Mouse (Mus musculus) heart, embryonic 16.5 days (tissue): ENCODE measurements around the gene Hipk3. TPM values are rescaled to one million over a fixed set of nuclear protein-coding genes. Genes with fewer than 3 reads are reported as not detected.
A peak's percentile ranks its signal among the peaks of the same experiment; 100 is the strongest.

Experiments
- ATAC-seq: fragments of 200-750 bp; cut with Nextera tagmentation; replicated peaks from 2 replicates; pipeline ENCODE4 v1.8.0; 2017; ENCODE audit warnings: moderate number of reproducible peaks; ENCODE audit not compliant: insufficient read depth, low FRiP score; ENCODE audit errors: extremely low read depth
- H3K27ac ChIP-seq: fragments of 300-500 bp; sonication (generic); 2 replicates; pipeline ENCODE4 v1.5.1; 2014; ENCODE audit warnings: mild to moderate bottlenecking, low read length, control low read depth, moderate library complexity
- H3K27me3 ChIP-seq: fragments of 300-500 bp; sonication (generic); 2 replicates; pipeline ENCODE4 v1.6.1; 2014; ENCODE audit warnings: low read length, mixed read lengths; ENCODE audit not compliant: control insufficient read depth, insufficient read depth
- H3K36me3 ChIP-seq: fragments of 300-500 bp; sonication (generic); 2 replicates; pipeline ENCODE4 v1.6.1; 2014; ENCODE audit not compliant: control insufficient read depth, insufficient read depth
- H3K4me1 ChIP-seq: fragments of 300-500 bp; sonication (generic); 2 replicates; pipeline ENCODE4 v1.6.1; 2014; ENCODE audit warnings: low read length, mixed read lengths; ENCODE audit not compliant: control insufficient read depth, insufficient read depth
- H3K4me2 ChIP-seq: fragments of 300-500 bp; sonication (generic); 2 replicates; pipeline ENCODE4 v1.6.1; 2014; ENCODE audit warnings: low read depth, mild to moderate bottlenecking, control low read depth, low read length
- H3K4me3 ChIP-seq: fragments of 300-500 bp; sonication (generic); 2 replicates; pipeline ENCODE4 v1.5.1; 2014; ENCODE audit warnings: mild to moderate bottlenecking, control low read depth, low read length
- H3K9ac ChIP-seq: fragments of 300-500 bp; sonication (generic); 2 replicates; pipeline ENCODE4 v1.6.1; 2014; ENCODE audit warnings: low read length, control low read depth
- H3K9me3 ChIP-seq: fragments of 300-500 bp; sonication (generic); replicated peaks from 2 replicates; pipeline ENCODE4 v1.6.1; 2016; ENCODE audit warnings: low read length; ENCODE audit not compliant: control insufficient read depth
- WGBS: fragments of 180-500 bp; shearing (Covaris S2); extraction: QIAGEN DNeasy Blood & Tissue Kit; methylation state at CpG from one replicate; pipeline ENCODE4 v1.1.7; 2014; 5-methylcytosine and 5-hydroxymethylcytosine counted together
- polyA plus RNA-seq: library from polyadenylated mRNA; unstranded; fragments of >200 nt; fragmentation: Nextera tagmentation; extraction: Ambion mirVana; gene quantifications from 2 replicates; pipeline ENCODE4 v1.2.1, GENCODE M21; 2015

The Hipk3 gene
- polyA plus RNA-seq, 1 experiment from 2014 or later: 33.4 TPM

GRCm38 (mm10) chr2:104419411-104419810, 74.8 kb downstream of the Hipk3 start:
- H3K9me3 ChIP-seq: 0 out of 2 replicates have a peak, but pooled peaks cover 3% of the 10 kb centered on the region
- 87% methylated on average over 2 of the region's 2 CpGs for WGBS
- H3K4me1 ChIP-seq: no peaks in the 10 kb centered on the region; the same call in 1 of the 2 replicates
- no peak for ATAC-seq
- H3K27me3 ChIP-seq: no peaks in the 10 kb centered on the region
- H3K9ac ChIP-seq: no peak overlapping the region
- no peak overlapping the region for H3K4me2 ChIP-seq
- no peak overlapping the region for H3K4me3 ChIP-seq
- H3K36me3 ChIP-seq: no peaks in the 10 kb centered on the region; the same call in 1 of the 2 replicates
- no peak overlapping the region for H3K27ac ChIP-seq

DNA sequence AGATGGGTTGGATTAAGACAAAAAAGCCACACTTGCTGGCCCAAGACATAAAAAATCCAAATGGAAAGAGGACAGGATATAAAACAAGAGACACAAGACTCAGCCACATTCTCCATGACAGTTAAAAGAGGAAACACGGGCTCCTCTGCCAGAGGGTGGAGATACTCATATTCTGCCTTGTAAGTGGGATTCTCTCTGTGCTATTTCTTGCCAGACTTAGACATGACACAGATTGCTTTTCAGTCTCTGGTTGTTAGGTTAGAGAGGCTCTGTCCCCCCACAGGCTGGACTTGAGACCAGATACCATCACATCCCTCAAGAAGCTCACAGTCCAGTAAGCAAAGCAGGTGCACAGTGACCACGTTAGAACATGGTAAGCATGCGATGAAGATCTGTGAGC, 81.2 kb downstream of the Hipk3 start:
- Histone ChIP-seq H3K9ac (no peak overlapping the region), H3K4me1 (peaks cover 8% of the 10 kb centered on the region), H3K4me3 (no peak overlapping the region), H3K27ac (no peak overlapping the region), H3K9me3 (no peaks in the 10 kb centered on the region), H3K27me3 (peaks cover 42% of the 10 kb centered on the region), H3K4me2 (no peak overlapping the region), H3K36me3 (no peaks in the 10 kb centered on the region)
- no peak for ATAC-seq
- WGBS: 78% methylated on average over 3 of the region's 3 CpGs

GRCm38 (mm10) chr2:104412496-104412895, 81.8 kb downstream of the Hipk3 start:
- Histone ChIP-seq H3K9me3 (no peaks in the 10 kb centered on the region), H3K9ac (no peak overlapping the region), H3K4me1 (peaks cover 8% of the 10 kb centered on the region), H3K36me3 (no peaks in the 10 kb centered on the region), H3K4me3 (no peak overlapping the region), H3K27ac (no peak overlapping the region), H3K27me3 (peaks cover 45% of the 10 kb centered on the region), H3K4me2 (no peak overlapping the region)
- ATAC-seq: no peak
- WGBS: 32% methylated on average over 4 of the region's 4 CpGs

DNA sequence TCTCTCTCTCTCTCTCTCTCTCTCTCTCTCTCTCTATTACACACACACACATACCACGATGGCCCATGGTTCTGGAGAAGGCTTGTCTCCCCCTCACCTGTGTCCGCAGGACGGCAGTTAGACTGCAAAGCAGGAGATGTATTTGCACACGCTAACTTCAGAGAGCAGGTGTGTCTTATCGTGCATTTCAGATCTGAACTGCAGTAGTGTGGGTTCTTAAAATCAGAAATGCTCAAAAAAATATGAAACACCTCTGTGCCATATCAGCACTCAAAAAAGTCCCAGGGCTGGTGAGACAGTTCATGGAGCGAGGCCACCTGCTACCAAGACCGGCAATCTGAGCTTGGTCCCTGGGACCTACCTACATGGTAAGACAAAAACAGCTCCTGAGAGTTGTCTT, 82.4 kb downstream of the Hipk3 start:
- Histone ChIP-seq H3K4me3 (no peak overlapping the region), H3K36me3 (no peaks in the 10 kb centered on the region), H3K27ac (no peak overlapping the region), H3K4me1 (peaks cover 8% of the 10 kb centered on the region), H3K4me2 (no peak overlapping the region), H3K9me3 (no peaks in the 10 kb centered on the region), H3K27me3 (peaks cover 52% of the 10 kb centered on the region), H3K9ac (no peak overlapping the region)
- ATAC-seq: no peak
- WGBS: 84% methylated on average over 7 of the region's 7 CpGs

- H3K36me3 ChIP-seq: no peaks in the 10 kb centered on the region
- H3K4me2 ChIP-seq: peak within 1 kb of the TSS; percentile 100
- H3K4me3 ChIP-seq: peak within 1 kb of the TSS; percentile 71
- H3K9me3 ChIP-seq: no peaks in the 10 kb centered on the region
- peak within 1 kb of the TSS; percentile 73 for H3K9ac ChIP-seq
- H3K27ac ChIP-seq: no peak within 1 kb of the TSS
- peaks cover 8% of the 10 kb centered on the region for H3K4me1 ChIP-seq
- H3K27me3 ChIP-seq: peaks cover 54% of the 10 kb centered on the region
- WGBS: 55% methylated on average over 4 of the region's 4 CpGs
- ATAC-seq: no peak
Measured at GRCm38 (mm10) chr2:104410963-104411545, 83.2 kb downstream of the Hipk3 start, which contains the start of gene D430041D05Rik. Gene D430041D05Rik, minus strand, starts transcription at chr2:104411013.

DNA sequence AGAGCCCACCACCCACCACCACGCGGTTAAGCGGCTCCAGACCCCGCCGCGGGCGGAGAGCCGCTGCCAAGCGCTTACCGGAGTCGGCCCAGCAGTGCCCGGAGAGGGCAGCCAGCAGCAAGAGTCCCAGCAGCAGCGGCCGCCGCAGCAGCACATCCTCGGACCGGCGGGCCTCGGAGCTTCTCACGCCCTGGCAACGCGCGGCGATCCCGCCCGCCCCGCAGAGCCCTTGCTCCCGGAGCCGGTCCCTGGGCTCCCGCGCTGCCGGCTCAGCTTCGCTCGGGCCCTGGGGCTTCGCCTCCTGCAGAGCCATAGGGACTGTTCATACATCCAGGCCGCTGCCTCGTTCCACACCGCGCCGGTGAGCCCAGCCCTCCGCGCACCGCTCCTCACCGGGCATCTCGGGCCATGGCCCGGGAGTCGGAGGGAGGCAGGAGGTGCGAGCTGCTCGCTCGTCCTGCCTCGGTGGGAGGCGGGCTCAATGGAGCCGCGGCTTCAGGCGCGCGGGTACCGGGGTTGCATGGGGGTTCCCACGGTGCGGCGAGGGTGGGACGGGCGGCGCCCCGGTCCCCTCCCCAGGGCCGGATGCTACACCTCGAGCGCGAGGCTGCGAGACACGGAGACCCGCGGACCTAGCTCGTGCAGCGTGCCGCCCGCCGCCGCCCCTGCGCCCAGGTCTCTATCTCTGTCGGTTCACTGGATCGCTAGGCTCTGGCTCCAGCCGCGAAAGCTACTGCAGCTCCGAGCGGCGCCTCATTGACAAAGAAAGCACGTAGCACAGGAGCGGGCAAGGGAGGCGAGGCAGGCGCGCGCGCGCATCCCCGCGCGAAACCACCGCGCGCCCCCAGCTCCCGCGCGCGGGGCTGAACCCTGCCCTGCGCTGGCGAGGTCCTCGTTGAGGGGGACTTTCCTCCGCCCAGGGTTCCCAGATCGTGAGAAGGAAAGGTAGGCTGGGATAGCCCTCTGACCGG, 84.1 kb downstream of the Hipk3 start:
- peaks cover 8% of the 10 kb centered on the region for H3K4me1 ChIP-seq
- H3K9me3 ChIP-seq: no peaks in the 10 kb centered on the region
- H3K27me3 ChIP-seq: peaks cover 54% of the 10 kb centered on the region
- peak overlapping the region; percentile 73 for H3K9ac ChIP-seq
- peak overlapping the region; percentile 71 for H3K4me3 ChIP-seq
- no peaks in the 10 kb centered on the region for H3K36me3 ChIP-seq
- peak; percentile 46 for ATAC-seq
- H3K4me2 ChIP-seq: peak overlapping the region; percentile 100
- WGBS: under 1% methylated on average over 111 of the region's 111 CpGs
- H3K27ac ChIP-seq: no peak overlapping the region

GRCm38 (mm10) chr2:104408351-104408750, 85.9 kb downstream of the Hipk3 start:
- peaks cover 8% of the 10 kb centered on the region for H3K4me1 ChIP-seq
- H3K9ac ChIP-seq: no peak overlapping the region
- H3K9me3 ChIP-seq: no peaks in the 10 kb centered on the region
- 79% methylated on average over 7 of the region's 7 CpGs for WGBS
- no peak for ATAC-seq
- no peaks in the 10 kb centered on the region for H3K36me3 ChIP-seq
- H3K27ac ChIP-seq: no peak overlapping the region
- no peak overlapping the region for H3K4me3 ChIP-seq
- no peak overlapping the region for H3K4me2 ChIP-seq
- H3K27me3 ChIP-seq: peaks cover 54% of the 10 kb centered on the region

- 60% methylated on average over 4 of the region's 4 CpGs for WGBS
- peaks cover 8% of the 10 kb centered on the region for H3K4me1 ChIP-seq
- peaks cover 54% of the 10 kb centered on the region for H3K27me3 ChIP-seq
- H3K36me3 ChIP-seq: no peaks in the 10 kb centered on the region
- H3K4me2 ChIP-seq: no peak overlapping the region
- ATAC-seq: no peak
- no peak overlapping the region for H3K27ac ChIP-seq
- no peak overlapping the region for H3K4me3 ChIP-seq
- no peaks in the 10 kb centered on the region for H3K9me3 ChIP-seq
- no peak overlapping the region for H3K9ac ChIP-seq
Measured at GRCm38 (mm10) chr2:104407913-104408312, 86.3 kb downstream of the Hipk3 start.

DNA sequence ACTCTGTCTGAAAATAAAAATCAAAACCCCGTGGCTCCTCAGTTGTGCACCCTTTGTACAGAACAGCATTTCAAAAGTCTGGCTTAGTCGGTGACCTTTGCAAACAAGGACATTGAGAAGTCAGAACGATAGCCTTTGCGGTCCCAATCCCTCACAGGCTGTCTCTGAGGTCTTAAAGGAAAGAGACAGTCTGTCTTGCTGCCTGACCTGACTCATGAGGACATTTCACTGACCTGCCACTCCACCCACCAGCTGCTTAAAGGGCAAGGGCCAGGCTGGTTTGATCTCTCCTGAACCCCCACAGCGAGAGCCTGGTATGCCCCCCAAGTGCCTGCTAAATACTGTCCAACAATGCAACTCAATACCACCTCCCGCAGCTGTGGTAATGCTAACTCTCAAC, 90.2 kb downstream of the Hipk3 start:
- WGBS: 87% methylated on average over 6 of the region's 6 CpGs
- peaks cover 22% of the 10 kb centered on the region for H3K27me3 ChIP-seq
- H3K9me3 ChIP-seq: peaks cover 8% of the 10 kb centered on the region
- H3K9ac ChIP-seq: no peak overlapping the region
- no peak overlapping the region for H3K27ac ChIP-seq
- no peak overlapping the region for H3K4me3 ChIP-seq
- H3K36me3 ChIP-seq: no peaks in the 10 kb centered on the region
- no peak for ATAC-seq
- no peaks in the 10 kb centered on the region for H3K4me1 ChIP-seq
- no peak overlapping the region for H3K4me2 ChIP-seq
